Mouse (Mus musculus) stomach, postnatal 0 days (tissue): Measurements from ENCODE around the gene Eif4e. TPM values are rescaled to one million over a fixed set of nuclear protein-coding genes. Genes with fewer than 3 reads are reported as not detected.
A peak's percentile ranks its signal among the peaks of the same experiment; 100 is the strongest.

Source experiments
- ATAC-seq: fragments of 200-750 bp; cut with Nextera tagmentation; 2 replicates; pipeline ENCODE4 v1.8.0; 2017; ENCODE audit not compliant: low FRiP score, low TSS enrichment
- DNase-seq: peaks from one replicate; pipeline ENCODE4 v3.0.0-alpha.2; 2016; ENCODE audit warnings: low spot score
- H3K27ac ChIP-seq: fragments of 300-500 bp; sonication (generic); replicated peaks from 2 replicates; pipeline ENCODE4 v1.5.1; 2014; ENCODE audit warnings: mild to moderate bottlenecking, control low read depth
- H3K27me3 ChIP-seq: fragments of 300-500 bp; sonication (generic); 2 replicates; pipeline ENCODE4 v1.6.1; 2014; ENCODE audit warnings: low read length; ENCODE audit not compliant: control insufficient read depth, insufficient read depth
- H3K36me3 ChIP-seq: fragments of 300-500 bp; sonication (generic); 2 replicates; pipeline ENCODE4 v1.6.1; 2014; ENCODE audit warnings: low read length, mixed read lengths; ENCODE audit not compliant: control insufficient read depth, insufficient read depth
- H3K4me1 ChIP-seq: fragments of 300-500 bp; sonication (generic); replicated peaks from 2 replicates; pipeline ENCODE4 v1.6.1; 2014; ENCODE audit warnings: antibody characterized with exemption; ENCODE audit not compliant: control insufficient read depth, insufficient read depth
- H3K4me2 ChIP-seq: fragments of 300-500 bp; sonication (generic); replicated peaks from 2 replicates; pipeline ENCODE4 v1.6.1; 2014; ENCODE audit warnings: low read depth, mild to moderate bottlenecking, control low read depth, moderate library complexity
- H3K4me3 ChIP-seq: fragments of 300-500 bp; sonication (generic); 2 replicates; pipeline ENCODE4 v1.5.1; 2014; ENCODE audit warnings: low read depth, low read length, control low read depth
- H3K9ac ChIP-seq: fragments of 300-500 bp; sonication (generic); 2 replicates; pipeline ENCODE4 v1.6.1; 2014; ENCODE audit warnings: mild to moderate bottlenecking, low read length, control low read depth, mixed read lengths
- H3K9me3 ChIP-seq: fragments of 300-500 bp; sonication (generic); 2 replicates; pipeline ENCODE4 v1.6.1; 2016; ENCODE audit warnings: low read length; ENCODE audit not compliant: control insufficient read depth
- CTCF ChIP-seq: IDR thresholded peaks from 2 replicates; pipeline ENCODE4 v1.5.1; 2016; ENCODE audit warnings: antibody characterized with exemption, low read depth, mild to moderate bottlenecking, moderate library complexity
- EP300 ChIP-seq: optimal IDR thresholded peaks from 2 replicates; pipeline ENCODE3; 2016; ENCODE audit warnings: antibody characterized with exemption
- WGBS: fragments of 180-500 bp; shearing (Covaris S2); extraction: QIAGEN DNeasy Blood & Tissue Kit; methylation state at CpG from one replicate; pipeline ENCODE4 v1.1.7; 2014; 5-methylcytosine and 5-hydroxymethylcytosine counted together
- polyA plus RNA-seq: library from polyadenylated mRNA; unstranded; fragments of >200 nt; fragmentation: Nextera tagmentation; extraction: Ambion mirVana; gene quantifications from 2 replicates; pipeline ENCODE4 v1.2.1, GENCODE M21; 2015

The Eif4e gene
- polyA plus RNA-seq, 1 experiment from 2014 or later, result 162 TPM

DNA sequence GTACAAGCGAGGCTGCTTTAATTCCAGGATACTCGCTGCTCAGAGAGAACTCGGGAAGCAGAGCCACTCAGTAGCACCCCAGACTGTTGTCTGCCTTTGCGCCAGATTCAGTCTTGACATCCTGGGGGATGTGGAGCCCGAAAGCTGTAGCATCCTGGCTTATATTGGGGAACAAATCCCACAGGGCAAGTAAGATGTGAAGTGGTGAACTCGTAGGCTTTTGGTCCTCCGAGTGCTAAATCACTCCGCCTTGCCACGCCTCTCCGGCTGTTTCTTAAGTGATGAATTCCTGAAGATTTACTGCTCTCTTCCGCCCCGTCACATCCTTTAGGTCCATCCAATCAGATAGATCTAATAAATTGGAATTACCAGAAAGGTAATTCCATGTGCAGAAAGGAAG, 12.7 kb upstream of the Eif4e start:
- no peak overlapping the region for H3K4me2 ChIP-seq
- ATAC-seq, result no peak

DNA sequence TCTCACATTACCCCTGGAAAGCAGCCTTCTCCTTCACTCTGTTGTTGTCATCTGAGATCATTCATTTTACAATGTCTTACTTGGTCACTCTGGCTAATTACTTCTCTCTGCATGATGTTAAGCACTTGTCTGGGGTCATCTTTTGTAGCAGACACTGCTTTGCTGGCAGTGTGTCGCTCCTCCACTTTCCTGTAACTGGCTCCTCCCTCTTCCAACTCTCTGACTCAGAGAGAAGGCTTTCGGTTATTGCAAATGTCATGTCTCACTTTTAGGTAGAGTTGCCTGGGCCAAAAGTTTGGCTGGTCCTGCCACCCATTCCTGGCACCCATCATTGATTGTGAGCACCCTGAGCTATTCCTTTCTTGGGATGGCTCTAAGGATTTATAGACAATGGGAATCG, 11.2 kb upstream of the Eif4e start:
- Histone ChIP-seq H3K36me3 (no peaks in the 10 kb centered on the region), H3K9ac (no peak overlapping the region), H3K4me2 (no peak overlapping the region), H3K27me3 (no peaks in the 10 kb centered on the region), H3K27ac (no peak overlapping the region), H3K4me3 (no peak overlapping the region), H3K4me1 (no peaks in the 10 kb centered on the region), H3K9me3 (no peaks in the 10 kb centered on the region)
- no peak for TF ChIP-seq EP300
- no peak for TF ChIP-seq CTCF
- no peak for ATAC-seq
- DNase-seq, result no peak
- 64% methylated on average over 3 of the region's 3 CpGs for WGBS

More for the DNA sequence above, 12.7 kb upstream of the Eif4e start:
- no peak overlapping the region for H3K27ac ChIP-seq
- no peak overlapping the region for H3K9ac ChIP-seq
- WGBS, result 54% methylated on average over 12 of the region's 12 CpGs
- TF ChIP-seq EP300 (no peak), CTCF (no peak)
- no peaks in the 10 kb centered on the region for H3K27me3 ChIP-seq
- H3K4me3 ChIP-seq, result no peak overlapping the region
- no peaks in the 10 kb centered on the region for H3K4me1 ChIP-seq
- H3K36me3 ChIP-seq, result no peaks in the 10 kb centered on the region
- H3K9me3 ChIP-seq, result no peaks in the 10 kb centered on the region
- no peak for DNase-seq

DNA sequence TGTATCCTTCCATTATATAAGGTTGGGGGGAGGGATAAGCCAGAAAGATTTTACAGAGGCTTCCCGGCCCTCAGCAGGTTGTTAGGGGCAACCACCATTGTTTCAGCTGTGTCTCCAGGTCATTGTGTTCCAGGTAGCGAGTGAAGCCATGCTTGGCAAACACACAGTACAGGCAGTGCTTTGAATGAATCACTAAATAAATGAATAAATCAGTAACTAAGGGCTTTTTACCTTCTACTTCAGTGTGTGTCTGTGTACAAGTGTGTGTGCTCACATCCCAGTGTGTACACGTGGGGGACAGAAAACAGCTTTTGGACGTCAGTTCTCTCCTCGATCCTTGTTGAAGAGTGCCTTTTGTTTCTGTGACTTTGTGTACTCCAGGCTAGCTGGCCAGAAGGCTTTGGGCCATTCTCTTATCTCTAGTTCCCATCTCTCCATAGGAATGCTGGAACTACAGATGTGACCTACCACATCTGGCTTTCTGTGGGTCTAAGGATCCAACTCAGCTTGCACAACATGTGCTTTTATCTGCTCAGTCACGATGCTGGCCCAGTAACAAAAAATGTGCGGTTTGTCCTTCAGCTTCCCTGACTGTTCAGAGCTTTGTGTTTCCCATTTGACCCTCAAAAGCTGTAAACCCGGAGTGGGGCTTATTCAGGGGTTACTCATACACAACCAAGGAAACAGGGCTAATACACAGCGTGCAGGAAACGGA, 10.2 kb upstream of the Eif4e start:
- no peak overlapping the region for H3K4me3 ChIP-seq
- WGBS, result 45% methylated on average over 10 of the region's 10 CpGs
- TF ChIP-seq CTCF, result no peak
- TF ChIP-seq EP300, result no peak
- H3K36me3 ChIP-seq, result no peaks in the 10 kb centered on the region
- no peaks in the 10 kb centered on the region for H3K9me3 ChIP-seq
- no peak overlapping the region for H3K9ac ChIP-seq
- H3K27me3 ChIP-seq, result no peaks in the 10 kb centered on the region
- ATAC-seq (peak; percentile 84), DNase-seq (peak; percentile 23)
- H3K4me1 ChIP-seq, result no peaks in the 10 kb centered on the region
- H3K4me2 ChIP-seq, result no peak overlapping the region
- no peak overlapping the region for H3K27ac ChIP-seq

DNA sequence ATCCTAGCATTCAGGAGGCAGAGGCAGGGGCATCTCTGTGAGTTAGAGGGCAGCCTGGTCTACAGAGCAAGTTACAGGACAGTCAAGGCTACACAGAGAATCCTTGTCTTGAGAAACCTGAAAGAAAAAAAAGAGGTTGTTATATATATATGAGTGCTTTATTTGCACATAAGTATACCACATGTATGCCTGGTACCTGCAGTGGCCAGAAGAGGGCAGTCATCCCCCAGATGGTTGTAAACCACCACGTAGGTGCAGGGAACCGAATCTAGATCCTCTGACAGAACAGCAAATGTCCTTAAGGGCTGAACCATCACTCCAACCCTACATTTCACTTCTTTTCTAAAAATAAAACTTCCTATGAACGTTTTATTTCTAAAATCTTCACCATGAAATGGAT, 8.1 kb upstream of the Eif4e start:
- DNase-seq, result no peak
- H3K4me1 ChIP-seq, result no peaks in the 10 kb centered on the region
- H3K27ac ChIP-seq, result no peak overlapping the region
- no peak for ATAC-seq
- no peaks in the 10 kb centered on the region for H3K27me3 ChIP-seq
- H3K36me3 ChIP-seq, result no peaks in the 10 kb centered on the region
- TF ChIP-seq EP300, result no peak
- TF ChIP-seq CTCF, result peak; percentile 55
- no peaks in the 10 kb centered on the region for H3K9me3 ChIP-seq
- H3K4me3 ChIP-seq, result no peak overlapping the region
- H3K9ac ChIP-seq, result no peak overlapping the region
- H3K4me2 ChIP-seq, result no peak overlapping the region
- 59% methylated on average over 3 of the region's 3 CpGs for WGBS

DNA sequence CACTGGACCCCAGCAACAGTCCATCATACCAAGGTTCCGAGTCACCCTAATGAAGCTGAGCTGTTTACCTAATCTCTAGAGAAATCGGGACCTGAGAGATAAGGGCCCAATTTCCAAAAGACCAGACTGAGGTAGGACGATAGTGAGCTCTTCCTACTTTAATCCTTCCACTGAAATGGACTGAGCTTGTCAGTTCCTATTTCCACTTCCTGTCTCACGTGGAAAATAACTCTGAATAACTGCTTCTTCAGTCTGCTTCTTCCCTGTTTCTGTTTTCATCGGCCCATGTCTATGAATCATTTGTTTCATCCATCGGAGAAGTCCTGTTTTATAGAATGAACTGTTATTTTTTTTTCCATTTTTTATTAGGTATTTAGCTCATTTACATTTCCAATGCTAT, 6.8 kb upstream of the Eif4e start:
- WGBS, result 75% methylated on average over 6 of the region's 6 CpGs

DNA sequence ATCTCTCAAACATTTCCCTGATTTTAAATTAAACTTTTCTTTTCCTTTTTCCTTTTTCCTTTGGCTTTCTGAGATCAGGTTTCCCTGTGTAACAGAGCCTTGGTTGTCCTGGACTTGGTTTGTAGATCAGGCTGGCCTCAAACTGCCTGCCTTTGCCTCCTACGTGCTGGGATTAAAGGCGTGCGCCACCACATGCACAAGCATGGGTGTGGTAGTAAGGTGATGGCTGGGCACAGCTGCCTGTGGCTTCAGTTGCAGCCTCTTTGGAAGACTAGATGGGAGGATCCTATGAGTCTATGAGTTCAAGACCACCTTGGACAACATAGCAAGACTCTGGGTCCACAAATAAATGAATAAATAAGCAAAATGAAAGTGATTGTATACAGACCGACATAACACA, 2.0 kb upstream of the Eif4e start:
- H3K27ac ChIP-seq, result no peak overlapping the region
- no peaks in the 10 kb centered on the region for H3K27me3 ChIP-seq
- H3K36me3 ChIP-seq, result no peaks in the 10 kb centered on the region
- DNase-seq, result no peak
- WGBS, result 72% methylated on average over 4 of the region's 4 CpGs
- no peaks in the 10 kb centered on the region for H3K4me1 ChIP-seq
- ATAC-seq, result no peak
- H3K9me3 ChIP-seq, result no peaks in the 10 kb centered on the region
- TF ChIP-seq EP300 (no peak), CTCF (no peak)
- no peak overlapping the region for H3K4me3 ChIP-seq
- H3K4me2 ChIP-seq, result no peak overlapping the region
- H3K9ac ChIP-seq, result no peak overlapping the region

More for the DNA sequence above, 6.8 kb upstream of the Eif4e start:
- DNase-seq, result no peak
- Histone ChIP-seq H3K4me1 (no peaks in the 10 kb centered on the region), H3K27me3 (no peaks in the 10 kb centered on the region), H3K36me3 (no peaks in the 10 kb centered on the region), H3K27ac (no peak overlapping the region), H3K4me2 (no peak overlapping the region), H3K4me3 (no peak overlapping the region), H3K9ac (no peak overlapping the region), H3K9me3 (no peaks in the 10 kb centered on the region)
- no peak for ATAC-seq
- TF ChIP-seq CTCF, result no peak
- no peak for TF ChIP-seq EP300
